Mouse (Mus musculus) left cerebral cortex, adult 11 months (tissue): ENCODE measurements around the gene Ptma.
"Not testable (repeated sequence)": the region's sequence is repeated elsewhere in the genome, so short reads cannot be mapped to it uniquely, and the experiment has no call there.

Experiments
- DNase-seq: peaks from one replicate; pipeline ENCODE4 v3.0.0; 2022; ENCODE audit warnings: low spot score

Ptma gene

GRCm38 (mm10) chr1:86526116-86526788 lies at the start of gene Ptma:
Ptma (plus strand) TSS chr1:86526726.
- peak; percentile 98 for DNase-seq

GRCm38 (mm10) chr1:86477738-86478285 lies 48.7 kb upstream of the Ptma start:
- DNase-seq = no peak

- DNase-seq = no peak
Observed at GRCm38 (mm10) chr1:86479099-86479825, 47.3 kb upstream of the Ptma start.

- DNase-seq = no peak
Observed at GRCm38 (mm10) chr1:86480288-86480687, 46.2 kb upstream of the Ptma start.

- DNase-seq = no peak
Observed at GRCm38 (mm10) chr1:86480735-86481447, 45.6 kb upstream of the Ptma start.

GRCm38 (mm10) chr1:86481468-86481867 lies 45.1 kb upstream of the Ptma start:
- DNase-seq = no peak

GRCm38 (mm10) chr1:86482288-86482687 lies 44.2 kb upstream of the Ptma start:
- DNase-seq = no peak

- no peak for DNase-seq
Observed at GRCm38 (mm10) chr1:86482761-86483160, 43.8 kb upstream of the Ptma start.

- no peak for DNase-seq
Observed at GRCm38 (mm10) chr1:86485346-86485745, 41.2 kb upstream of the Ptma start.

GRCm38 (mm10) chr1:86485858-86486257 lies 40.7 kb upstream of the Ptma start:
- DNase-seq = not testable (repeated sequence)

GRCm38 (mm10) chr1:86486703-86487294 lies 39.7 kb upstream of the Ptma start:
- no peak for DNase-seq

GRCm38 (mm10) chr1:86487295-86487907 lies 39.1 kb upstream of the Ptma start:
- DNase-seq = peak; percentile 98

GRCm38 (mm10) chr1:86487908-86488314 lies 38.6 kb upstream of the Ptma start:
- no peak for DNase-seq

GRCm38 (mm10) chr1:86488326-86488725 lies 38.2 kb upstream of the Ptma start:
- no peak for DNase-seq

- no peak for DNase-seq
Observed at GRCm38 (mm10) chr1:86488774-86489173, 37.8 kb upstream of the Ptma start.

GRCm38 (mm10) chr1:86489901-86490300 lies 36.6 kb upstream of the Ptma start:
- DNase-seq = no peak

- DNase-seq = no peak
Observed at GRCm38 (mm10) chr1:86490697-86491096, 35.8 kb upstream of the Ptma start.

GRCm38 (mm10) chr1:86491533-86492094 lies 34.9 kb upstream of the Ptma start:
- DNase-seq = no peak

GRCm38 (mm10) chr1:86492095-86493070 lies 34.1 kb upstream of the Ptma start:
- no peak for DNase-seq

- no peak for DNase-seq
Observed at GRCm38 (mm10) chr1:86493783-86494182, 32.7 kb upstream of the Ptma start.
